Mouse (Mus musculus): ENCODE results near the gene Ccdc127.
A peak's percentile ranks its signal among the peaks of the same experiment; 100 is the strongest.

Gene Ccdc127

GRCm38 (mm10) chr13:74349566-74350434 is at the start of gene Ccdc127, which contains the start of gene Sdha:
Gene Ccdc127, plus strand, starts transcription at chr13:74350309.
Gene Sdha, minus strand, starts transcription at chr13:74350280.
- peak; percentile 96 for DNase-seq (ENCODE audit: low read depth)

GRCm38 (mm10) chr13:74300925-74301606 is 49.0 kb upstream of the Ccdc127 start:
- peak; percentile 68 for DNase-seq (ENCODE audit: low read depth)

GRCm38 (mm10) chr13:74301607-74301984 is 48.5 kb upstream of the Ccdc127 start:
- DNase-seq (ENCODE audit: low read depth): no peak

GRCm38 (mm10) chr13:74302050-74303037 is 47.8 kb upstream of the Ccdc127 start:
- DNase-seq (ENCODE audit: low read depth): peak; percentile 30

- DNase-seq (ENCODE audit: low read depth): no peak
These were observed 44.7 kb upstream of the Ccdc127 start for GRCm38 (mm10) chr13:74305380-74305779.

GRCm38 (mm10) chr13:74305780-74306179 is 44.3 kb upstream of the Ccdc127 start:
- no peak for DNase-seq (ENCODE audit: low read depth)

- peak; percentile 36 for DNase-seq (ENCODE audit: low read depth)
These were observed 35.5 kb upstream of the Ccdc127 start for GRCm38 (mm10) chr13:74314616-74315015.

GRCm38 (mm10) chr13:74316386-74316785 is 33.7 kb upstream of the Ccdc127 start:
- DNase-seq (ENCODE audit: low read depth): no peak

- DNase-seq (ENCODE audit: low read depth): no peak
These were observed 33.3 kb upstream of the Ccdc127 start for GRCm38 (mm10) chr13:74316789-74317169.

GRCm38 (mm10) chr13:74317170-74317849 is 32.8 kb upstream of the Ccdc127 start, which contains the start of gene Pdcd6:
Gene Pdcd6, minus strand, starts transcription at chr13:74317580.
- peak; percentile 99 for DNase-seq (ENCODE audit: low read depth)

GRCm38 (mm10) chr13:74329321-74329720 is 20.8 kb upstream of the Ccdc127 start:
- no peak for DNase-seq (ENCODE audit: low read depth)

- DNase-seq (ENCODE audit: low read depth): peak; percentile 76
These were observed 9.1 kb upstream of the Ccdc127 start for GRCm38 (mm10) chr13:74341036-74341435.

GRCm38 (mm10) chr13:74350435-74350906 is 362 bp downstream of the Ccdc127 start:
- no peak for DNase-seq (ENCODE audit: low read depth)

- DNase-seq (ENCODE audit: low read depth): no peak
These were observed 6.4 kb downstream of the Ccdc127 start for GRCm38 (mm10) chr13:74356491-74356890.

- no peak for DNase-seq (ENCODE audit: low read depth)
These were observed 12.1 kb downstream of the Ccdc127 start for GRCm38 (mm10) chr13:74362218-74362617.

- peak; percentile 78 for DNase-seq (ENCODE audit: low read depth)
These were observed 13.2 kb downstream of the Ccdc127 start for GRCm38 (mm10) chr13:74363176-74363858.

- peak; percentile 85 for DNase-seq (ENCODE audit: low read depth)
These were observed 13.7 kb downstream of the Ccdc127 start, which contains the start of gene Lrrc14b for GRCm38 (mm10) chr13:74363859-74364235. Gene Lrrc14b, minus strand, starts transcription at chr13:74364005.

- DNase-seq (ENCODE audit: low read depth): no peak
These were observed 31.6 kb downstream of the Ccdc127 start for GRCm38 (mm10) chr13:74381533-74382276.

GRCm38 (mm10) chr13:74382289-74382688 is 32.2 kb downstream of the Ccdc127 start:
- DNase-seq (ENCODE audit: low read depth): no peak

GRCm38 (mm10) chr13:74389730-74390129 is 39.6 kb downstream of the Ccdc127 start:
- no peak for DNase-seq (ENCODE audit: low read depth)

Measured in 416B (cell line).